Mouse (Mus musculus) bone marrow, adult 2 months (tissue): ENCODE results near the gene Acrv1.
A peak's percentile ranks its signal among the peaks of the same experiment; 100 is the strongest.

ENCODE experiments used
- CTCF ChIP-seq: fragments of 200-500 bp; IDR thresholded peaks from 2 replicates; pipeline ENCODE4 v1.5.1; 2011; ENCODE audit warnings: low read length, control low read depth; ENCODE audit not compliant: control insufficient read depth, insufficient read depth
- POLR2A ChIP-seq: fragments of 200-500 bp; IDR thresholded peaks from 2 replicates; pipeline ENCODE4 v1.6.1; 2011; ENCODE audit warnings: low read depth, mild to moderate bottlenecking, control low read depth, low read length, borderline replicate concordance; ENCODE audit not compliant: control insufficient read depth

GRCm38 (mm10) chr9:36726131-36727033 lies 33.4 kb downstream of the Acrv1 start:
- TF ChIP-seq CTCF: no peak
- peak; percentile 45; the same call in 1 of the 2 replicates for TF ChIP-seq POLR2A
